Comparison of ENCODE assay signal across 8 mouse cellular contexts in the genomic region with DNA sequence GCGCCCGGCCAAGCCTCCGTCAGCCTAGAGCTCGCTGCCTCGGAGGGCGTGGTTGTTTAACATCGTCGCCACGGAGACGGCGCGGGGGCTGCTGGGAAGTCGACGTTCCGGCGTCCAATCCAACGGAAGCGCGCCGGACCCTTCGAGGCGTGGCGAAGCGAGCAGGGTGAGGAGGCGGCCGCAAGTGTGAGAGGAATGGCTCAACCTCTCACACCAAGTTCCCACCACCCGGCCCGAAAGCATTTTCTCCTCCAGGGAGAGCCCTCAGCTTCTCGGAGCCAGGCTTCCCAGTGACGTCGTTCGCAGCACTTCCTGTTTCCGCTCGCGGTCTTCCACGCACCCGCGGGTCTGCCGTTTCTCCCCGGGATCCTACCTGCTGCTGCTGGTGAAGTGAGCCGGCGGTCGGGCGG. TPM values are rescaled to one million over a fixed set of nuclear protein-coding genes. Genes with fewer than 3 reads are reported as not detected.
A peak's percentile ranks its signal among the peaks of the same experiment; 100 is the strongest.
DNase-seq lines count a peak whose midpoint lies in the region; ATAC-seq and TF ChIP-seq lines count a peak whose summit lies in the region.

Gene Aste1, plus strand, starts transcription at position 175 of the 410 bp plus-strand sequence.
Gene Nek11, minus strand, starts transcription at position 307 of the 410 bp plus-strand sequence.

- 3% methylated on average over 36 of the region's 44 CpGs for WGBS in embryonic facial prominence, embryonic 14.5 days
- WGBS in heart, adult 2 months: under 1% methylated on average over 44 of the region's 44 CpGs
- under 1% methylated on average over 44 of the region's 44 CpGs for WGBS in limb, embryonic 13.5 days
- WGBS in midbrain, embryonic 16.5 days: under 1% methylated on average over 44 of the region's 44 CpGs

- no peak for TF ChIP-seq CTCF in heart, adult 2 months (IDR thresholded peaks at IDR 0.05)

- peak; percentile 98 for ATAC-seq in embryonic facial prominence, embryonic 14.5 days (ENCODE audit: low read depth)
- ATAC-seq in limb, embryonic 13.5 days (ENCODE audit: low FRiP score, low read depth): peak; percentile 99
- peak; percentile 96 for ATAC-seq in midbrain, embryonic 16.5 days

- H3K4me3 ChIP-seq in embryonic facial prominence, embryonic 14.5 days (ENCODE audit: low read depth, low read length): peak within 1 kb of the TSS; percentile 72
- H3K4me3 ChIP-seq in heart, adult 2 months: peak within 1 kb of the TSS; percentile 61
- peak within 1 kb of the TSS; percentile 69 for H3K4me3 ChIP-seq in limb, embryonic 13.5 days
- H3K4me3 ChIP-seq in midbrain, embryonic 16.5 days (ENCODE audit: low read depth, low read length): peak within 1 kb of the TSS; percentile 75

- no peaks in the 10 kb centered on the region for H3K79me2 ChIP-seq in heart, adult 2 months (replicated peaks; ENCODE audit: control insufficient read depth, insufficient read depth, low read length)

- intact Hi-C loops in heart, adult 2 months (cut with DNase I): loop anchor here (2.0 to 10.0 kb wide), 4 partner anchors 100 to 1332 kb away; partner anchors contain the start of genes Acad11, Mrpl3, Nudt16 and Uba5

- peak within 1 kb of the TSS; percentile 77 for H3K9ac ChIP-seq in embryonic facial prominence, embryonic 14.5 days (ENCODE audit: low read depth, low read length)
- peak within 1 kb of the TSS; percentile 84 for H3K9ac ChIP-seq in heart, adult 2 months (ENCODE audit: low read depth, low read length)
- peak within 1 kb of the TSS; percentile 75 for H3K9ac ChIP-seq in limb, embryonic 13.5 days
- H3K9ac ChIP-seq in midbrain, embryonic 16.5 days (ENCODE audit: low read depth, low read length): peak within 1 kb of the TSS; percentile 73

- H3K4me1 ChIP-seq in embryonic facial prominence, embryonic 14.5 days (ENCODE audit: control insufficient read depth, insufficient read depth, low read length): peaks cover 13% of the 10 kb centered on the region
- H3K4me1 ChIP-seq in heart, adult 2 months (ENCODE audit: control insufficient read depth, insufficient read depth, low read length): peaks cover 3% of the 10 kb centered on the region
- H3K4me1 ChIP-seq in limb, embryonic 13.5 days: peaks cover 19% of the 10 kb centered on the region
- peaks cover 34% of the 10 kb centered on the region for H3K4me1 ChIP-seq in midbrain, embryonic 16.5 days (ENCODE audit: control insufficient read depth, insufficient read depth, low read length)

- H3K27me3 ChIP-seq in embryonic facial prominence, embryonic 14.5 days (replicated peaks; ENCODE audit: control insufficient read depth, insufficient read depth, low read length): no peaks in the 10 kb centered on the region
- no peaks in the 10 kb centered on the region for H3K27me3 ChIP-seq in heart, adult 2 months (ENCODE audit: control insufficient read depth, insufficient read depth, low read length)
- H3K27me3 ChIP-seq in limb, embryonic 13.5 days: peaks cover 14% of the 10 kb centered on the region
- H3K27me3 ChIP-seq in midbrain, embryonic 16.5 days (ENCODE audit: control insufficient read depth, insufficient read depth, low read depth, low read length): no peaks in the 10 kb centered on the region; the same call in 1 of the 2 replicates

- peak within 1 kb of the TSS; percentile 92 for H3K27ac ChIP-seq in embryonic facial prominence, embryonic 14.5 days (replicated peaks; ENCODE audit: low read depth, low read length)
- peak within 1 kb of the TSS; percentile 82 for H3K27ac ChIP-seq in heart, adult 2 months
- H3K27ac ChIP-seq in limb, embryonic 13.5 days: peak within 1 kb of the TSS; percentile 84
- H3K27ac ChIP-seq in midbrain, embryonic 16.5 days (ENCODE audit: low read length): peak within 1 kb of the TSS; percentile 71

- 0 out of 2 replicates have a peak, but pooled peaks have one; percentile 4 for TF ChIP-seq EP300 in heart, adult 2 months (IDR thresholded peaks at IDR 0.05; ENCODE audit: insufficient read depth, low read depth, low read length)

- H3K36me3 ChIP-seq in embryonic facial prominence, embryonic 14.5 days (ENCODE audit: control insufficient read depth, insufficient read depth, low read length): peaks cover 23% of the 10 kb centered on the region; the same call in 1 of the 2 replicates
- peaks cover 26% of the 10 kb centered on the region for H3K36me3 ChIP-seq in heart, adult 2 months (ENCODE audit: control insufficient read depth, insufficient read depth, low read length)
- H3K36me3 ChIP-seq in limb, embryonic 13.5 days: peaks cover 14% of the 10 kb centered on the region
- peaks cover 4% of the 10 kb centered on the region; the same call in 1 of the 2 replicates for H3K36me3 ChIP-seq in midbrain, embryonic 16.5 days (ENCODE audit: control insufficient read depth, insufficient read depth, low read length)

- H3K4me2 ChIP-seq in embryonic facial prominence, embryonic 14.5 days (ENCODE audit: low read depth, low read length): peak within 1 kb of the TSS; percentile 80
- H3K4me2 ChIP-seq in limb, embryonic 13.5 days (replicated peaks): peak within 1 kb of the TSS; percentile 76
- peak within 1 kb of the TSS; percentile 63 for H3K4me2 ChIP-seq in midbrain, embryonic 16.5 days (ENCODE audit: low read length)

- no peaks in the 10 kb centered on the region for H3K9me3 ChIP-seq in embryonic facial prominence, embryonic 14.5 days (ENCODE audit: control insufficient read depth, low read length)
- H3K9me3 ChIP-seq in limb, embryonic 13.5 days: no peaks in the 10 kb centered on the region
- H3K9me3 ChIP-seq in midbrain, embryonic 16.5 days (replicated peaks; ENCODE audit: control insufficient read depth, low read length, poor library complexity, severe bottlenecking): no peaks in the 10 kb centered on the region

- peak; percentile 95 for DNase-seq in 3T3-L1 (ENCODE audit: low read depth, low spot score)
- DNase-seq in adrenal gland, postnatal 4 days (ENCODE audit: low spot score in 2 of 2): peak; percentile 86 to 90
- peak; percentile 97 for DNase-seq in embryonic facial prominence, embryonic 14.5 days (ENCODE audit: low spot score)
- DNase-seq in heart, adult 2 months: peak; percentile 96 to 98
- DNase-seq in kidney, adult 8-10 months: peak; percentile 93 to 94
- DNase-seq in spleen, postnatal 10 days (ENCODE audit: low spot score in 2 of 2): peak; percentile 90 to 97

- peak; percentile 64 for TF ChIP-seq POLR2A in heart, adult 2 months (IDR thresholded peaks at IDR 0.05; ENCODE audit: insufficient read depth, low read depth, low read length)

RNA-seq across cellular contexts. Expression of gene Aste1, which starts in this region (rescaled TPM):
- total RNA-seq in adrenal gland, postnatal 4 days (2021): 10 to 100 TPM; 16.1 to 20.3 TPM
- 12.3 and 12.4 TPM in 2 replicates for polyA plus RNA-seq in embryonic facial prominence, embryonic 14.5 days (2014; fragmentation: Nextera tagmentation; extraction: Ambion mirVana)
- 1 to 10 TPM; 5.3 to 7.3 TPM for total RNA-seq in heart, adult 2 months (2021)
- polyA plus RNA-seq in heart, adult 2 months (2012; rRNA removed): 3.2 and 5.4 TPM in 2 replicates
- 14.4 and 14.5 TPM in 2 replicates for polyA plus RNA-seq in limb, embryonic 13.5 days (2015; fragmentation: Nextera tagmentation; extraction: Ambion mirVana)
- polyA plus RNA-seq in midbrain, embryonic 16.5 days (2015; fragmentation: Nextera tagmentation; extraction: Ambion mirVana): 12.0 and 13.3 TPM in 2 replicates

RNA-seq across cellular contexts. Expression of gene Nek11, which starts in this region (rescaled TPM):
- under 1 TPM; 0.08 to 0.23 TPM for total RNA-seq in adrenal gland, postnatal 4 days (2021)
- polyA plus RNA-seq in embryonic facial prominence, embryonic 14.5 days (2014; fragmentation: Nextera tagmentation; extraction: Ambion mirVana): 1.1 and 1.2 TPM in 2 replicates
- not detected for total RNA-seq in heart, adult 2 months (2021)
- polyA plus RNA-seq in heart, adult 2 months (2012; rRNA removed): 0.25 TPM in 1 of 2 replicates, not detected in the other
- 0.19 and 0.51 TPM in 2 replicates for polyA plus RNA-seq in limb, embryonic 13.5 days (2015; fragmentation: Nextera tagmentation; extraction: Ambion mirVana)
- 3.8 and 5.3 TPM in 2 replicates for polyA plus RNA-seq in midbrain, embryonic 16.5 days (2015; fragmentation: Nextera tagmentation; extraction: Ambion mirVana)

Comparison
In these comparisons a context has a peak if more than half of its experiments do, and no peak if none do; other contexts are left out.
1. Peak in every context shown above with its lines: DNase-seq, ATAC-seq, H3K4me3 ChIP-seq and H3K27ac ChIP-seq.